Mouse (Mus musculus) spleen, postnatal 36 days (tissue): ENCODE measurements around the gene Gm9945.

Source experiments
- DNase-seq, 2 experiments: peaks; one replicate each; pipeline ENCODE4 v3.0.0; 2022; ENCODE audit warnings: low spot score in 2 of 2, mixed read lengths in 1 of 2

The Gm9945 gene

DNA sequence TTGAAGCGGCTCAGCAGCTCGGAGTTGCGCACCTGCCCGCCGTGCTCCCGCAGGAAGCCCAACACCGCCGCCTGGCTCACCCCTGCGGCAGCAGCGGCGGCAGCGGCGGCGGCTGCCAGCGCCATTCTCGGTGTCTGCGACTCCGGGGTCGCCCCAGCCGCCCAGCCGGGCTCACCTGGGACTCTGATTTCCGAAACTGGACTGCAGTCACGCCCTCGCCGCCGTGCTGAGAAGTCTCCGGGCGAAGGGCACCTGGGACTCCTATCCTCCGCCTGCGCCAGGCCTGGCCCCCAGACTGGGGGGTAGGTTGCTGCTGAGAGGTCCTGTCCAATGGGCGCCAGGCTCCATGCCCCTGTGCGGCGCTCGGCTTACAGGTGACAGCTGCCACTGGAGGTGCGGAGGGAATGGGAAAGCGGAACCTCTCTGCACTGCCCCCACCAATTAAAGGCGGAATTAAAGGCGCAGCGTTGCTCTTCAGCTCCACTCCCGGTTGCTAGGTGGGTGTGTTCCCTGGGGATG, at the start of gene Gm9945, which contains the start of gene Sowaha:
Gene Gm9945, plus strand, starts transcription at position 384 of the 519 bp plus-strand sequence.
Gene Sowaha, minus strand, starts transcription at position 492 of the 519 bp plus-strand sequence.
- DNase-seq, result peak; percentile 33 to 64

DNA sequence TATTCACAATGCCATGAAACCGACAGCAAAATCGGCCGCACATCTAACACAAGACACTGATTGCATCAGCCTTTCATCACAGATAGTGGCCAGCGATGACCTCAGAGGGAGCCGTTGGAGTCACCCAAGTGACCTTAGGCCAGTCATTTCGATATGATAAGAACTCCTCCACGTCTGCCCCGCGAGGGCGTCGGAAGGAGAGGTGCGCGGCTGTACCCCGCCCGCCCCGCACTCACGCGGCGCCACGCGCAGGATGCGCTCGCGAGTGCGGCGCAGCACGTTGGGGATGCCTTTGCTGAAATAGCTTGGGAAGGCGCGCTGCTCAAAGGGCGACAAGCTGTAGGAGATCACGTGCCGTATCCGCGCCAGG, 49.7 kb upstream of the Gm9945 start:
- no peak for DNase-seq

DNA sequence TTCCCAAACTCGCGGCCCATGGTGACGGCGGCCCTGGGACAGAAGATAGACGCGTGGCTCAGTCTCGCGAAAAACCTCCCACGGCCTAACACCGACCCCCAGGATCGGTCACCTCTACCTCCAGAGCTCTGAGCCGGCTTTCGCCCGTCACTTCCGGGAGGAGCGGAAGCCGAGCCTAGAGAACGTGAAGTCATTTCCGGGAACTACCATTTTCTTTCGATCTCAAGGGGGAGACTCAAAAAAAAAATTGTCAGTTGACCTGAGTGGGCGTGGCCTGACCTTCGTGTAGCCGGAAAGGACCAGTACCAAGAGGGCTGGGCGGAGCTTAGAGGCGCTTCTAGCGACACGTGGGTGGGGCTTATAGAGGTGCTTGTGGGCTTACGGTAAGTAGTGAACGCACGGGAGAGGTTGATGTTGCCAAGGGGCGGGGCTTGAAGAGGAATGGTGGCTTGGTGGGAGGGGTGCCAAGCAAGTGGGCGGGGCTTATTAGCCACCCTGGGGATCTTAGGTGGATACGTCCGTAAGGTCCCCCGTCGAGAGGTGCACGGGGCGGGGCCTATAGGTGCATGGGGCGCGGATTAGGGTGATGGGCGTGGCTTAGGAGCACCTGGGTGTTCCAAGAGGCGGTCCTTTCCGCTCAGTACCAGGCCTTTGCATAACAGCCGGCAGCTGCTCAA, 49.2 kb upstream of the Gm9945 start, which contains the start of the genes Uqcrq and Gdf9:
Gene Uqcrq, minus strand, starts transcription at position 162 of the 677 bp plus-strand sequence.
Gene Gdf9, plus strand, starts transcription at position 354 of the 677 bp plus-strand sequence.
- DNase-seq, result peak; percentile 99 to 100

DNA sequence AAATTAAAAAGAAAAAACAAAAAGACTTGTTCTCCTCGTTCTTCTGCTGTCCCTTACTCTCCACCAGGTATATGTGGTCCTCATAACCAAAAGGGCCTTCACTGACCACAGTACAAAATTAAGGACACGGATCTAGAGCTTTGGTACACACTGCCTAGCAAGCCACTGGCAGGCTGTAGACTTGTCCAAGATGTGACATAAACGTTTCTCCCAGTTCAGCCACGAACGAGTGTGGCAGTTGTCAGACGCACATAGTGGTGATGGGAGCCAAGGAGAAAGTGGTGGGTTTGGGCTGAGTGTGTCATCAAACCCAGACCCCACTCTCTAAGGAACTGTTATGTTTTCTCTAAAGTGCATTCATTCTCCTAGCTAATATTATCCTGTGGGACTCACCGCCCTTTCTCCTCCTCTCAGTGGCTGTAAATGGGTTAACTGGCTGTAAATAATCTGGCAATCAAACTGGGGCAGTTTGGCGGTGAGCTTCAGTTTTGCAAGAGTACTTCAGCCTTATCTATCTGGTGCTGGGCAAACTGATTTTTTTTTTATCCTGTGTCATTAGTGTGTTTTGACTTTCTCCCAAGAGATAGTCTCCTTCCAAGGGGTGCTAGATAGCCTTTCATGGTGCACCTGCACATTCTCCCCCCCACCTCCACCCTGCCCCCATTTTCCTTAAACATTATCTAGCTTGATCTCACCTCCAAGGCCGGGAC, 48.5 kb upstream of the Gm9945 start:
- peak in 1 of 2 experiments; percentile 8 for DNase-seq

DNA sequence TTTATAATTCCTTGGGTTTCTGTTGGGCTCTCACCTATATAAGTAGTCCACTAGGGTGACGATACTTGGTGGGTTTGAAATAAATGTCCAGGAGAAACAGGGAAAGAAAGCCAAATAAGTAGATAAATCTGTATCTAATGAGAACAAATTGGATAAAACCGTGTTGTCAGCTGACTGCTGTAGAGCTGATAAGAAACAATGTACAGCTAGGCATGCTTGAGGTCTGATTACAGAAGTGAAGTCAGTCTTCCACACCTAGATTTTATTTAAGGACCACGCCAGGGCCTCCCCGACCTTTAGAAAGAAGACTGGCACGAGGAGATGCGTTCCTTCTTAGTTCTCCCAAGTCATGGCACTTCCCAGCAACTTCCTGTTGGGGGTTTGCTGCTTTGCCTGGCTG, 46.9 kb upstream of the Gm9945 start:
- DNase-seq, result no peak

DNA sequence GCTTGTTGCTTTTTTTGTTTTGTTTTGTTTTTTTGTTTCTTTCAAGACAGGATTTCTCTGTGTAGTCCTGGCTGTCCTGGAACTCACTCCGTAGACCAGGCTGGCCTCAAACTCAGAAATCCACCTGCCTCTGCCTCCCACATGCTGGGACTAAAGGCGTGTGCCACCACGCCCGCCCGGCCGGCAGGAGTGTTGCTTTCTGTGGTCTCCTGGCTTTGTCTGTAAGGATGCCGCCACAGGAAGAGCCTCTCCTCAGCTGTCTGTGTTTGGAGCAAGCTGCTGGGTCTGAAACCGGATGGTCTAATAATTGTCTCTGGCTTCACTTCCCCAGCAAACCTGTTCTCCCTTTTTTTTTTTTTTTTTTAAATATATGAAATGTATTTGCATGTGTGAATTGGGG, 44.5 kb upstream of the Gm9945 start:
- no peak for DNase-seq

DNA sequence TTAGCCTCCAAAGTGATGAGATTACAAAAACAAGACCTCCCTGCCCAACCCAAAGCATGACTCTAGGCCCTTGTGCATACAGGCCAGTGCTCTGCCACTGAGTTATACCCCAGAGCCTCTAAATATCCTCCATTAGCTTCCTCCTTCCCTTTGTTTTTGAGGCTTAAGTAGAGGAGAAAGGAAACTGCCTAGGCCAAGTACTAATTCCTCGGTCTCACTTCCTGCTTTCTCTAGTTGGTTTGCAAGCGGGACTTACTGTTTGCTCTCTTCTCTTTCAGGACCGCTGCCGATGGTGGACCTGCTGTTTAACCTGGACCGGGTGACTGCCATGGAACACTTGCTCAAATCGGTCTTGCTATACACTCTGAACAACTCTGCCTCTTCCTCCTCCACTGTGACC, 43.6 kb upstream of the Gm9945 start:
- no peak for DNase-seq

DNA sequence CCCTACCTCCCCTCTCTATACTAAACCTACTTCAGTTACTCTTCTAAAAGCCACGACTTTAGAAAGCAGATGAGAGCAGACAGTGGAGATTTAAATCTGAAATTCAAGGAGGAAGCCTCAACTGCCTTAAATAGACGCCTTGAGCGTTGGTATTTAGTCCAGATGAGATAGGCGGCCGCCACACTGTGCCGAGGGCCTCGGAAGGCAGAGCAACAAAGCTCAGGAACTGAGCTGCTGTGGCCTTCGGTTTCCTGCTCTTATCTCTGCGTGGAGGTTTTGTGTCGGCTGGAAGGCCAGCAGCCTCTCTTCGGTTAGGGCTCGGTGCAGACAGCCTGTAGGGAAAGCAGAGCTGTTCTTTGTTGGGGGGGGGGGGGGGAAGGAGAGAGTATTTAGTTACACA, 38.0 kb upstream of the Gm9945 start:
- DNase-seq, result no peak

DNA sequence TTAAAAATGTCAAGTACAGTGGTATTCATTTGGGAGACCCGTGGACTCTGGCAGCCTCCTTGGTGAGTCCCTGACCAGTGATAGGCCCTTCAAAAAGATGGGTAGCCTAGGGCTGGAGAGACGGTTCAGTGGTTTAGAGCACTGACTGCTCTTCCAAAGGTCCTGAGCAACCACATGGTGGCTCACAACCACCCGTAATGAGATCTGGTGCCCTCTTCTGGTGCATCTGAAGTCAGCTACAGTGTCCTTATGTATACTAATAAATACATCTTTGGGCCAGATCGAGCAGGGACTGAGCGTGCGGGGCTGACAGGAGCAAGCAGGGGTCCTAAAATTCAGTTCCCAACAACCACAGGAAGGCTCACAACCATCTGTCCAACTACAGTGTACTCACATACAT, 36.1 kb upstream of the Gm9945 start:
- DNase-seq, result peak; percentile 36 to 47

DNA sequence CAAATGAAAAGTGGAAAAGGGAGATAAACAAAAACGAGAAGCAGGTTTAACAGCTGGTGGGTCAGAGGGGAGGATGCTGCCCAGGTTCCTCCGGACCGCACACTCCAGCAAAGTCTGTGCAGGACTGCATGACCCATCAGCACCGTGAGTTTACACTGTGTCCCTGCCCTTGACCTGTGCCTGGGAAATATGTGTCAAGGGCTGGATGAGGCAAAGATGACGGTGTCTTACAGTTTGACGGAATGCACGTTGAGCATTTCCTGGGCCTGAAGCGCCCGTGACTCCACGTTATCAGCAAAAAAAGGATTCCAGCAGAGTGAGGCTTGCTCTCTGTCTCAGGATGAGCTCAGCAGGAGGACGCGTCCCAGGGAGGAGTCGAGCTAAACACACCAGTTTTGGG, 34.4 kb upstream of the Gm9945 start:
- no peak for DNase-seq

DNA sequence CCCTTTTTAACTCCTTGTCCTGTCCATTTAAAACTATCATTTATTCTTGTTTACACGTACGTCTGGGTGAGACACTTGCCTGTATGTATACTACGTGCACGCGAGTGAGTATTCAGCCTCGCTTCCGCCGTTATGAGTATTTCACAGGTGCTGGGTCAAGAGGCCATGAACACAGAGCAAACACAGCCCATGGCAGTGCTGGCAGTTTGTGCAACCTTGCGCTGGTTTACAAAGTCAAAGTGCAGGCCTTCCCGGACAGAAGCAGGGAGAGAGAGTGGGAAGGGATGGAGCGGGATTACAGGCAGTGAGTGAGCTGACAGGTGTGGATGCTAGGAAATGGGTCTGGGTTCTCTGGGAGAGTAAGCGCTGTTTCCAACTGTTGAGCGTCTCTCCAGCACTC, 33.8 kb upstream of the Gm9945 start:
- DNase-seq, result no peak

DNA sequence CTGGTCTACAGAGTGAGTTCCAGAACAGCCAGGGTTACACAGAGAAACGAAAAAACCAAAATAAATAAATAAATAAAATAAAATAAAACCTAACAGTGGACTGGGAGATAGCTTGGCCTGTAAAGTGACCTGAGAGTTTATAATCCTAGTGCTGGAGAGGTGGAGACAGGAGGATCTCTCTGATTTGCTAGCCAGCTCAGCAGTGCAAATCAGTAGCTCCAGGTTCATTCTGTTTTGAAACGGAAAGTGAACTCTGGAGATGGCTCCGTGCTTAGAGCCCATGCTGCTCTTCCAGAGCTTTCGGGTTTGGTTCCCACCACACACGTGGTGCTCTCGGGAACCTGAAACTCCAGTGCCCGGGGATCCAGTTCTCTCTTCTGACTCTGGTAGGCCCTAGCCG, 32.0 kb upstream of the Gm9945 start:
- DNase-seq, result no peak

DNA sequence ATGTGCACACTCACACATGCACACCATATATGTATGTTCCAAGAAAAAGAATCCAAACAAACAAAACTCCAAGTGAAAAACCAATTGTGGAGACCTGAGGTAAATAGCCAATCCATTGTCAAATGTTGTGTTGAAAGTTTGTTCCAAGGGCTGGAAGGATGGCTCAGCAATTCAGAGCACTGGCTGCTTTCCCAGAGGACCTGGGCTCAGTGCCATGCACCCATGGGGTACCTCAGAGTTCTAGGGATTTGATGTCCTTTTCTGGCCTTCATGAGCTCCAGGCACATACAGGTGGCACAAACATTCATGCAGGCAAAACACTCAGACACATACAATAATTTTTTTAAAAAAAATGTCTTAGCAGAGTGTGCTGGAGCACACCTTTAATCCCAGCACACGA, 31.4 kb upstream of the Gm9945 start:
- no peak for DNase-seq

DNA sequence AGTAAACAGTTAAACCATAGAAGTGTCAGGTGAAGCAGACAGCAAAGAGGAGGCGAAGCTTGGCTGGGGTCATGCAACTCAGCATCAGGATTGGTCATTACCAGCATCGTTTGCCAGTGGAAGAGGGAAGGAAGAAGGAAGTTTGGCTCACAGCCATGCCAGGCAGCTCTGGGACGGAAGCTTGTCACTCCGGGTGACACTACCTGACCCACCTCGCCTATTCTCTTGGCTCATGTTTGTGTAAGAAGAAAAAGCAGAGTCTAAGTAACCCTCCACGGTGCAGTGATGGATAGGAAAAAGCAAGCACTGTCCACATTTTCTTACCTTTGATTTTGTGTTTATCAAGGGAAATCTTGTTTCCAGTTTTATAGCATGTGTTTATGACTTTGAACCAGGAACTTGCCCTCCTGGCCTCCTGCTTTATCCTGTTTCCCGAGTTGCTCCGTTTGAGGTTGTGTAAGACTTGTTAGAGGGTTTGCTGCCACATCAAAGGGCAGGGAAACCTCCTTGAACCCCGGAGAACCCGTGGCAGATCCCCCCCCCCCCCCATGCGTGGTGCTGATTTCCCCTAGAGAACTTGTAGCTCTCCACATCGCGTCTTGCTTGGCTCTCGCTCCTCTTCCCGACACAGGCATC, 29.8 kb upstream of the Gm9945 start:
- DNase-seq, result no peak

DNA sequence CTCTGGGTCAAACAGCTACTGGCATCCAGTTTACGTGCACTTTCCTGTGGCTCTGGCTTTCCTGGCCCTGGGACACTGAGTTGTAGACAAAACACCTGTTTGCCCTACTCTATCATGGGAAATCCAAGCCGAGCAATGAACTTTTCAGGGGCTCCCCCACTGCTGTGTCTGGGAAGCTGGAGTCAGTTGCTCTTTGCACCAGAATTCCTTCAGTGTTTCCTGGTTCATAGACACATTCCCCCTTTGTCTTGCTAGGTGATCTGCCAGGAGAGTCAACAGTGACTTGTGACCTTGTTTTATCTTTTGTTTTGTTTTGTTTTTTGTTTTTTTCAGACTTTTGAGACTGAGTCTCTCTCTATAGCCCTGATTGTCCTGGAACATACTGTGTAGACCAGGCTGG, 28.6 kb upstream of the Gm9945 start:
- DNase-seq, result no peak

DNA sequence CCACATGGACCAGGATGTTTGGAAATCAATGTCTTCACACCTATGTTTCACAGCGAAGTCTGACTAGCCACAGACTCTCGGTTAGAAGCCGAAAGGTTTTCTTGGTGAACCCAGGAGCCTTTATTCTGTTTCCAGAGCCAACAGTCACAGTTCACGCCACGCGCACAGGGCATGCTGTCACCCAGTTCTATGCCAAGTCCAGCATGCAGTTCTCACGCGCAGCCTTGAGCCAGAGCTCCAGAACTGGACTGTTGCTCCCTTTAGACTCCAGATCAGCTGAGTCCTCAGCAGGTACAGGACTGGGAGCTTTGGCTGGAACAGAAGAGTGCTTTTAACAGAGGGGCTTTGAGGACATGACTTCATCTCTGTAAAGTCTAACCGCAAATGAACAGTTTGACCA, 27.6 kb upstream of the Gm9945 start:
- DNase-seq, result no peak

DNA sequence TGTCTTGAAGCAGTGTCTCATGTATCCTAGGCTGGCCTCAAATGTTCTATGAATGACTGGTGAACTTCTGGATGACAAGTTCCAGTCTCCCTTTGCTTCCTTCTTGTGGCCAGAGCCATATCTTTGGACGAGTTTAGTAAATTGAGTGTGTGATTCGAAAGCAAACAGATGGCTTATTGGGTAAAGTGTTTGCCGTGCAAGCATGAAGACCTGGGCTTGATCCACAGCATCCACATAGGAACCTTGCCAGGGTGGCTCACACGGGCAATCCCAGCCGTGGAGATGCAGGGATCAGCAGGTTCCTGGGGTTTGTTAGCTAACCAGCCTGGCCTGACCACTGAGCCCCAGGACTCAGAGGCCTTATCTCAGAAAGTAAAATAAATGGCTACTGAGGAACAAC, 26.9 kb upstream of the Gm9945 start:
- DNase-seq, result no peak

DNA sequence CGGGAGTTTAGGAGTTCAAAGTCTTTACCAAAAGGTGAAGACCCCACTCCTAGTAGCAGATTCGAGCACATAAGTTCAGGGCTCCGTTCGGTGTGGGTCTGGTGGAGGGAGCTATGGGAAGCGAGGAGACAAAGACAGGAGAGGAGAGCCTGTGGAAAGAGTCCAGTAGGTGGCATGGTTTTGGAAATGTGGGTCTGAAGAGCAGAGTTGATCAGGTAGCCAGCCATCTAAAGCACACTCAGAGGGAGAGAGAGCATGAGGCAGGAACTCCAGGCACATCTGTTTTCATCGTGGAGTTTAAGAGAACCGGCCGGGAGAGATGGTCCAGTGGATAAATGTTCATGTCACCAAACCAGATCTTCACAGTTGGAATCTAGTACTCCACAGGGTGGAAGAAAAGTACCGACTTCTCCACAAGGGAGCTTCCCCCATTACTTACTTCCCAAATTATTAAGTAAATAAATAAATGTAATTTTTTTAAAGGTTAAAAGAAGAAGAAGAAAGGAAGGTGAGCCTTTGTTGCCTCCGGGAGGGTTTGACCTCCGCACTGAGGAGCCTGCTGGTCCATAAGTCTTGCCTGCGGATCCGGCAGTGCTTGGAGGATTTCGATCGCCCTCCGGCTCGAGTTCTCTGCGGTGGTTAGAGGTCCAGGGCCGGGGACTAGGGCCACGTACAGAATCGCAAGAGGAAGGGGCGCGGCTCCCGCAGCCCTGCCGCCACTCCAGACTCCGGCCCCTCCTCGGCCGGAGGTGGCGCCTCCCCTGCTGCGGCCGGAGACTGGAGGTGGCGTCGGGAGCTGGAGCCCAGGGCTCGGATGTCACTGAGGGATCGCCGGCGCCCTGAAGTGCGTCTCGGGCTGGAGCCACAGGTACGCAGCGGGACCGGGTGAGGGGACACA, 23.2 kb upstream of the Gm9945 start, which contains the start of the genes Gm10447 and Shroom1:
Gene Gm10447, minus strand, starts transcription at position 637 of the 898 bp plus-strand sequence.
Gene Shroom1, plus strand, starts transcription at position 732 of the 898 bp plus-strand sequence.
- DNase-seq, result no peak

DNA sequence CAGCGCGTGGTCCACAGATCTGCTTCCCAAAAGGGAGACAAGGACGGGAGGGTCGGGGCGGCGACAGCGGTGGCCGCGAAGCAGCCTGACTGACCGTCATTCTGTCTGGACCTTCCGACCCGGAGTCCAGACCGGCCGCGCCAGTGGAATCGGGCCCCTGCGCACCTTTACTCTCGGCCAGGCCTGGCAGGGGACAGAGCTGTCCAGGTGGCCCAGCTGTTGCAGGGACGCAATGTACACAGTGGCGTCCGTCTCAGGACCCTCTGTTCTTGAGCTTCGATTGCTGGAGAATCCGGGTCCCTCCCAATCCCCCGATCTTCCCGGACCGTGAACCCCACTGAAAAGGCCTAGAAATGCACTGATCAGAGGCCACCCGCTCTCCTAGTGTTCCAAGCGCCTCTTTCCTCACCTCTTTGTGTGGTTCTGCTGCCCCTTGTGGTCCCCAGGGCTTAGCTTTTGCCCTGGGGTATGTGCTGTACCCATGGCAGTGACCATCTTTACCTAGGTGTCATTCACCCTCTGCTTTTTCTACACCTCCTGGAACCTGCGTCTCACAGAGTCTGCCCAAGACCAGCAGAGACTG, 22.5 kb upstream of the Gm9945 start:
- DNase-seq, result no peak

DNA sequence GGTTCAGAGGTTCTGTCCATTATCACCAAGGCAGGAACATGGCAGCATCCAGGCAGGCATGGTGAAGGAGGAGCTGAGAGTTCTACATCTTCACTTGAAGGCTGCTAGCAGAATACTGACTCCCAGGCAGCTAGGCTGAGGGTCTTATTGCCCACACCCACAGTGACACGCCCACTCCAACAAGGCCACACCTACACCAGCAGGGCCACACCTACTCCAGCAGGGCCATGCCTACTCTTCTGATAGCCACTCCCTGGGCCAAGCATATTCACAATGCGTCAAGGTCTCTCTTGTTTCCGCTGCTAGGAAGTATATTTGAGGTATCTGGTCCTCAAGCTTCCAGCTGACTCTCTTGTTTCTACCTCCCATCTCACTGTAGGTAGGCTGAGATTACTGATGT, 21.0 kb upstream of the Gm9945 start:
- no peak for DNase-seq

DNA sequence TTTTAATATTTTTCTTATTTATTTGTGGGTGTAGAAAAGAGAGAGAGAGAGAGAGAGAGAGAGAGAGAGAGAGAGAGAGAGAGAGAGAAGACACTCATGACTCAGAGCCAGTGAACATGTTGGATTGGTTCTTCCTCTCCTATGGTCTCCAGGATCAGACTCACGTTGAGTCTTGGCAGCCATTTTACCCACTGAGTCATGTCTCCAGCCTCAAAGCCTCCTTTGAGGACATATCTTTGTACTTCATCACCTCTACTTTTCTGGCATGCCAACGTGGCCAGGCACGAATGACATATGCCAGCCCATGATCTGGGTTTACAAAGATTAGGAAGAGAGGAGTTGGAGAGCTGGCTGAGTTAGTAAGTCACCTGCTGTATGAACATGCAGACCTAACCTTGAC, 19.8 kb upstream of the Gm9945 start:
- no peak for DNase-seq
